Mouse (Mus musculus) olfactory bulb, adult 2 months (tissue): Measurements from ENCODE around the gene Sh2b2.

ENCODE experiments used
- CTCF ChIP-seq: fragments of 200-500 bp; IDR thresholded peaks from 2 replicates; pipeline ENCODE4 v1.5.1; 2012; ENCODE audit warnings: low read depth, mild to moderate bottlenecking, low read length, moderate library complexity; ENCODE audit not compliant: insufficient read depth
- POLR2A ChIP-seq: fragments of 200-500 bp; IDR thresholded peaks from 2 replicates; pipeline ENCODE4 v1.6.1; 2012; ENCODE audit warnings: mild to moderate bottlenecking, low read depth, low read length, moderate library complexity; ENCODE audit not compliant: insufficient read depth

GRCm38 (mm10) chr5:136248441-136248840 lies 2.1 kb upstream of the Sh2b2 start:
- TF ChIP-seq CTCF (no peak), POLR2A (no peak)
